Mouse (Mus musculus) limb, embryonic 14.5 days (tissue): ENCODE measurements around the gene Dip2c. TPM values are rescaled to one million over a fixed set of nuclear protein-coding genes. Genes with fewer than 3 reads are reported as not detected.

Source experiments
- ATAC-seq: fragments of 200-750 bp; cut with Nextera tagmentation; 2 replicates; pipeline ENCODE4 v1.8.0; 2017; ENCODE audit warnings: low read depth, moderate number of reproducible peaks, moderate TSS enrichment; ENCODE audit not compliant: low FRiP score
- DNase-seq: peaks from one replicate; pipeline ENCODE4 v3.0.0-alpha.2; 2015; ENCODE audit warnings: low spot score
- H3K27ac ChIP-seq: fragments of 300-500 bp; sonication (generic); replicated peaks from 2 replicates; pipeline ENCODE4 v1.5.1; 2014; ENCODE audit warnings: low read depth, mild to moderate bottlenecking, low read length, moderate library complexity, mixed read lengths
- H3K27me3 ChIP-seq: fragments of 300-500 bp; sonication (generic); 2 replicates; pipeline ENCODE4 v1.6.1; 2014; ENCODE audit warnings: low read length, mixed read lengths; ENCODE audit not compliant: control insufficient read depth, insufficient read depth
- H3K36me3 ChIP-seq: fragments of 300-500 bp; sonication (generic); 2 replicates; pipeline ENCODE4 v1.6.1; 2014; ENCODE audit warnings: mild to moderate bottlenecking, low read length, moderate library complexity, mixed read lengths; ENCODE audit not compliant: control insufficient read depth, insufficient read depth
- H3K4me1 ChIP-seq: fragments of 300-500 bp; sonication (generic); 2 replicates; pipeline ENCODE4 v1.6.1; 2014; ENCODE audit warnings: antibody characterized with exemption, low read length, mixed read lengths; ENCODE audit not compliant: control insufficient read depth, insufficient read depth
- H3K4me2 ChIP-seq: fragments of 300-500 bp; sonication (generic); replicated peaks from 2 replicates; pipeline ENCODE4 v1.6.1; 2014; ENCODE audit warnings: low read depth, mild to moderate bottlenecking, low read length, moderate library complexity; ENCODE audit not compliant: severe bottlenecking
- H3K4me3 ChIP-seq: fragments of 300-500 bp; sonication (generic); replicated peaks from 2 replicates; pipeline ENCODE4 v1.5.1; 2014; ENCODE audit warnings: low read length
- H3K9ac ChIP-seq: fragments of 300-500 bp; sonication (generic); 2 replicates; pipeline ENCODE4 v1.6.1; 2014; ENCODE audit warnings: mild to moderate bottlenecking, low read depth, low read length, moderate library complexity; ENCODE audit not compliant: severe bottlenecking
- H3K9me3 ChIP-seq: fragments of 300-500 bp; sonication (generic); 2 replicates; pipeline ENCODE4 v1.6.1; 2016; ENCODE audit warnings: low read length; ENCODE audit not compliant: control insufficient read depth
- POLR2A ChIP-seq: fragments of 200-500 bp; IDR thresholded peaks from 2 replicates; pipeline ENCODE4 v1.8.0; 2012; ENCODE audit warnings: inconsistent platforms, mild to moderate bottlenecking, moderate library complexity, borderline replicate concordance; ENCODE audit not compliant: insufficient read depth, insufficient read length; ENCODE audit errors: extremely low read depth
- WGBS: fragments of 180-500 bp; shearing (Covaris S2); extraction: QIAGEN DNeasy Blood & Tissue Kit; methylation state at CpG from one replicate; pipeline ENCODE4 v1.1.7; 2014; 5-methylcytosine and 5-hydroxymethylcytosine counted together
- polyA plus RNA-seq, 2 experiments: library from polyadenylated mRNA; depleted of rRNA in 1 of 2; stranded (reverse) in 1 of 2; unstranded in 1 of 2; fragments of >200 nt; fragmentation: Nextera tagmentation in 1 of 2; extraction: Ambion mirVana in 1 of 2; gene quantifications; 2 replicates each; pipeline versions ENCODE4 v1.2.1 to v1.2.3; 2012 to 2014

The Dip2c gene
- polyA plus RNA-seq, 2 experiments = 11.1 to 11.5 TPM

- ATAC-seq (no peak), DNase-seq (no peak)
- Histone ChIP-seq H3K27ac (no peak overlapping the region), H3K9me3 (no peaks in the 10 kb centered on the region), H3K27me3 (no peaks in the 10 kb centered on the region), H3K4me3 (no peak overlapping the region), H3K9ac (no peak overlapping the region), H3K36me3 (peaks cover 28% of the 10 kb centered on the region), H3K4me1 (0 out of 2 replicates have a peak, but pooled peaks cover 3% of the 10 kb centered on the region), H3K4me2 (no peak overlapping the region)
- 88% methylated on average over 6 of the region's 6 CpGs for WGBS
- TF ChIP-seq POLR2A = no peak
Observed at GRCm38 (mm10) chr13:9713462-9714134, 437.3 kb downstream of the Dip2c start.

- Histone ChIP-seq H3K27me3 (no peaks in the 10 kb centered on the region), H3K4me2 (no peak overlapping the region), H3K4me3 (no peak overlapping the region), H3K4me1 (no peaks in the 10 kb centered on the region), H3K27ac (no peak overlapping the region), H3K9me3 (no peaks in the 10 kb centered on the region), H3K36me3 (peaks cover 32% of the 10 kb centered on the region), H3K9ac (no peak overlapping the region)
- DNase-seq (no peak), ATAC-seq (no peak)
- TF ChIP-seq POLR2A = no peak
- WGBS = 100% methylated on average over 1 of the region's 1 CpGs
Observed at GRCm38 (mm10) chr13:9715224-9715623, 438.9 kb downstream of the Dip2c start.

Other genes with a start within 250 kb of the Dip2c start
- 22.6 and 23.9 TPM in 2 replicates for gene Larp4b, start 182.6 kb upstream of the Dip2c start, polyA plus RNA-seq (2012; rRNA removed)
- 40.0 and 40.9 TPM in 2 replicates for gene Larp4b, start 182.6 kb upstream of the Dip2c start, polyA plus RNA-seq (2014; fragmentation: Nextera tagmentation; extraction: Ambion mirVana)